Mouse (Mus musculus) thymus, postnatal 36 days (tissue): ENCODE measurements at regions not wholly inside any gene's neighbourhood (a gene's known extent, or its start where the extent isn't known, plus 50 kb on each side); places are given as distances from the start of the nearest gene placed in this dataset.

Source experiments
- DNase-seq, 2 experiments: peaks; one replicate each; pipeline ENCODE4 v3.0.0; 2022; ENCODE audit warnings: mixed read lengths in 2 of 2

GRCm38 (mm10) chr3:83701075-83701474 lies 65.0 kb upstream of the Sfrp2 start:
- peak; percentile 8 to 9 for DNase-seq

DNA sequence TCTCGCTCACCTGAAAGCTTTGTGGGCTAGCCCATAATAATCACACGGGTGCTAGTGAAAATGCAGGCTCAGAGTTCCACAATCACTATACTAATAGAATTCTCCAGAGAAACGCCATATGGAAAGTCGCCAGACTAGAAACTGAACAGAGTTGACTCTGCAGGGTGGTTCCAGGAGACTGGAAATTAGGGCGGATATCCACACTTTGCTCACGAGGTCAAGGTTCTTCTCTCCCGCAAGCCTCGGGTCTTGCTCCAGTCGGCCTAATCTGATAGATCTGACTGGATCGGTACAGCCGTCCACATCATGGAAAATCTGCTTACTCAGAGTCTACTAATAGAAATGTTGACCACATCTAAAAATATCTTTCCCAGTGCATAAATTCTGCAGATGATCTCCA lies 61.6 kb upstream of the Sfrp2 start:
- DNase-seq: no peak

- DNase-seq: no peak
These were observed 60.9 kb upstream of the Sfrp2 start for GRCm38 (mm10) chr3:83705253-83705652.

GRCm38 (mm10) chr3:83706531-83707243 lies 59.4 kb upstream of the Sfrp2 start:
- peak; percentile 13 to 17 for DNase-seq

- DNase-seq: no peak
These were observed 58.8 kb upstream of the Sfrp2 start for GRCm38 (mm10) chr3:83707278-83707677.

DNA sequence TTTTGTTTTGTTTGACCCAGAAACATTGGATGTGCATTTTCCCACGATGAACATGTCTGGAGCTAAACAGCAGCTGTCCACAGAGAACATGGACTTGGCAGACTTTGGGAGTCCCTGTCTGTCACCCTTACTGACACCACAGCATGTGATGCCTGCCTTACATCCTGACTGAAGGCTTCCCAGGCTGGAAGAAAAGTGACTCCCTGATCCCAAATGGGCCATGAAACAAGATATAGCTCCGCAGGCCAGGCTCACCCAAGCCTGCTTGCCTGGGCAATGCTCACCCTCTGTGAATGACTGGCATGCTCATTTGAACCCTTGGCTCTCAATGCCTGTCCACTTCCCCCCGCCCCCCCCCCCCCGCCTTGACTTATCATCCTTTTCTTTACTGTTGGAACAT lies 57.1 kb upstream of the Sfrp2 start:
- DNase-seq: no peak

DNA sequence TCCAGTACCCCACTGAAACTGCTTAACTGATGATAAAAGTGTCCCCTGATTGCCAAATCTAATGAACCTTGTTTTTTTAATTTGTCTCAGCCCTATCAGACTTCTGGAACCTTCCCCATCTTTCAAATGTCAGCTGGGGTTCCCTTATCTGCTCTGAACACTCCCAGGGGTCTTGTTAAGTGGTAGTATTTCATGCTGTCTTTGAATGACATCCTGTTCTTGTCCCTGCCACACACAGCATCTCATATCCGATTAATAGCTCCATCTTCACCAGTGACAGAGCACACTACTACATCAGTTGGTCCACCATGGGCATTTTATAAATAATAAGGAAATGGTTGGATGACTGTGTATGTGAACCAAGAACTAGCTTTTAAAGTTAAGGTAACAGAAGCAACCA lies 56.6 kb upstream of the Sfrp2 start:
- no peak for DNase-seq

GRCm38 (mm10) chr3:83710995-83711541 lies 55.1 kb upstream of the Sfrp2 start:
- DNase-seq: no peak

DNA sequence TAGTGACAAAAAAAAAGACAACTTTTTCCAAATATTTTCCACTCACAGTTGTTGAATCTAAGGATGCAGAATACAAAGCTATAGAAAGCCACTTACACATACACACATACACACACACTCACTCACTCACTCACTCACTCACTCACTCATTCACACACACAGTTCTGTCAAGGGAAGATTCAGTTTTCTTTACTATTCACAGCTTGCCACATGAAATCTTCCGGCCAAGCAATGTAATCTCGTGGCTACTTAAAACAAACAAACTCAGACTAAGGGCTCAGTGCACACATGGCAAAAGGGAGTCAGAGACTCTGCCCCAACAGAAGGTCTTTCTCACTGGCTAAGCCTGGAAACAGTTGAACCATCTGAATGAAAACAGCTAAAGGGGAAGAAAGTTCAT lies 53.8 kb upstream of the Sfrp2 start:
- DNase-seq: no peak

GRCm38 (mm10) chr3:83714572-83714971 lies 51.5 kb upstream of the Sfrp2 start:
- no peak for DNase-seq
